Mouse (Mus musculus) layer of hippocampus, postnatal 36 days (tissue): ENCODE results near the gene Pak7. TPM values are rescaled to one million over a fixed set of nuclear protein-coding genes. Genes with fewer than 3 reads are reported as not detected.

Source experiments
- total RNA-seq, 2 experiments: library from RNA; stranded (reverse); gene quantifications; 2 replicates each; pipeline ENCODE4 v1.2.3; 2021

The Pak7 gene
- total RNA-seq, 2 experiments from 2014 or later, result 25.1 to 26.1 TPM

Other genes with a start within 250 kb of the Pak7 start
- 1 to 10 TPM; 1.5 to 1.9 TPM for gene Ankef1, start 113.9 kb upstream of the Pak7 start, total RNA-seq